Mouse (Mus musculus) erythroblast, adult 5-6 weeks (primary cell): ENCODE results near the gene Rhod. TPM values are rescaled to one million over a fixed set of nuclear protein-coding genes. Genes with fewer than 3 reads are reported as not detected.

Experiments
- ATAC-seq: replicated peaks from 2 replicates; pipeline ENCODE4 v1.8.0; 2016; ENCODE audit warnings: moderate number of reproducible peaks, mild to moderate bottlenecking, moderate TSS enrichment, inconsistent platforms; ENCODE audit not compliant: poor library complexity, low FRiP score, severe bottlenecking
- total RNA-seq, 2 experiments: library from RNA; stranded (forward) in 1 of 2; stranded (reverse) in 1 of 2; fragments of 150-400 nt in 1 of 2; fragments of 200-764, 138-1000 nt in 1 of 2; gene quantifications; 2 replicates each; pipeline versions ENCODE4 v1.2.3 to v1.2.4; 2015 to 2017; ENCODE audit warnings: low replicate concordance in 2 of 2

Rhod gene
- total RNA-seq, 2 experiments from 2014 or later = not detected

GRCm38 (mm10) chr19:4451965-4452364 lies 12.7 kb upstream of the Rhod start:
- no peak for ATAC-seq

DNA sequence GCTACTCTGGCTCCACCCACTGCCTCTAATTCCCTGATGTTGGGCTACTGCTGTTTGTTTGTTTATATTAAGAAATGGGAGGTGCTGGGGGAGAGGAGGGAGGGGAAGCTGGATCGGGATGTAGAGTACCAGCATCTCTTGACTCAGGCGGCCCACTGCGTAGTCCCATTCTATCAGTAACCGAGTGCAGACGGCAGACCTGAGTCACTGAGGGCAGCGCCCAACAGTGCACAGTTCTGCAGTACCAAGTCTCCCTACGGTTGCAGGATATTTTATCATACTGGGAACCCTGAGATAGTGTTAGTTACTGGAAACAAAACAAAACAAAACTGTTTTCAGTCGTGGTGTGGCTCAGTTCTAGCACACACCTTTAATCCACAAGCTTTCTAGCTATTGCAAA lies 11.9 kb upstream of the Rhod start:
- no peak for ATAC-seq

- ATAC-seq = no peak
These were observed 11.4 kb upstream of the Rhod start for GRCm38 (mm10) chr19:4450666-4451065.

DNA sequence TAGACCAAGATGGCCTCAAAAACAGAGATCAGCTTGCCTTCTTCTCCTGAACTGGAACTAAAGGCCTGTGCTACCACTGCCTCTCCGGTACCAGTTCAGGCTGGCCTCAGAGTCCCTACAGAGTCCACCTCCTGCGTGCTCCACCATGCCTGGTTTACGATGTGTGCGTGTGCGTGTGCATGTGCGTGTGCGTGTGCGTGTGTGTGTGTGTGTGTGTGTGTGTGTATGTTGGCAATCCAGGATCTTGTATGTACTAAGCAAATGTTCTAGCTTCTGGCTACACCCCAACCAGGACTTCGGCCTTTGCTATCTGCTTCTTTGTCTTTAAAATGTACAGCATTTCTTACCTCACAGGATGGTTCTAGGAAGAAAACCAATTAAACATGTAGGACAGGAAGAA lies 10.0 kb upstream of the Rhod start:
- ATAC-seq = no peak

- ATAC-seq = no peak
These were observed 8.2 kb upstream of the Rhod start for GRCm38 (mm10) chr19:4447445-4447844.

DNA sequence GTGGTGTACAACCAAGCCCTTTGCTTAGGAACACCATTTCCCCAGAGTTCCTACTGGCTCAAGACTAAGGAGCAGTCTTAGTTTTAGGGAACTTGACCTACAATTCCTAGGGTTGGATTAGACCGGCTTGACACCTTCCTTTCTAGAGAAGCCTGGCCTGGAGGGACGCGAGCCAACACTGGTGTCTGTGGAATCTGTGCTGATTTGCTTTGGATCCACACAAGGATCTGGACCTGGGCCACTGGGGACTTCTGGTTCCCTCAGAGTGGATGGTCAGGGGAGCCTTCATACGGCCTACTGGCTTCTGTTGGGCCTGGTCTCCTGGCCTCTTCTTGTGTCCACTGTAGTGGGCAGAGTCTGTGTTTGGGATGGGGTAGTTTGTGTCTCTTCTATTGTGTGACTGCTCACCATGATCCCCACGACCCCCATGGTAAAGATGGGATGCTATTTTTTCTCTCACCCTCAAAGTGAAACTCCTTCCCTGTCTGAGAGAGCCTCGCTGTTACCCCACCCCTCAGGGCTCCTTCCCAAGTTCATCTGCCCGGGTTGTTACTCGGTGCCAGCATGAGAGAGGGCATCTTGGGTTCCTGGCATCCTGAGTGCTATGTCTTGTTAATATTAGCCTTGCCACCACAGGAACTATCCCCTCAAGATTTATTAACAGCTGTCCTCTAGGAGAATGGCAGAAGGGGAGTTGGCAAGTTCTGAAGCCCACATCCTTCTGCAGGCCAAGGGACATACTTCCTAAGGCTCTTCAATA lies 7.6 kb upstream of the Rhod start:
- ATAC-seq = no peak

- peak; percentile 63 for ATAC-seq
These were observed 3.2 kb upstream of the Rhod start for GRCm38 (mm10) chr19:4442408-4442807.

DNA sequence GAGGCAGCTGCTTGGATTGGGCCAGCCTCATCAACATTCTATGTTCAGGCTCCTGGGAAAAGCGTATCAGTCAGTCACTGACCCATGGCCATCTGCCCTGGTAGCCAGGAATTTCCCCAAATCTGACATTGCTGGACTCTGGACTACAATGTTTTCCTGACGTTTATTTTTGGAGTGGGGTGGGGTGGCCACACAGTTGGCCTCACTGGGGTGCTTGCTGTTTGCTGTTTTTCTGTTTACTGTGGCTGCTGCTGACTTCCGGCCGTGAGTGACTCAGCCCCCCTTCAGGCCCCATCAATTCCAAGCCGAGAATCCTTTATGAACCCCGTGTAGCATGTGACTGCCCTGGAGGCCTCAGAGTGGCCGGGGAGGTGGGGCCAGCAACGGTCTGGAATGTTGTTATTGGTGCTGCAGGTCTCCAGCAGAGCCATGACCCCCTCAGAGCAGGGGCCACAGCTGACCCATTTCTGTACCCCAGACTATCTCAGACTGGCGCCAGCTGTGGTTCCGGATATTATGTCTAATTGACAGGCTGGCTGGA lies 2.5 kb upstream of the Rhod start:
- ATAC-seq = peak; percentile 22; the same call in 1 of the 2 replicates

DNA sequence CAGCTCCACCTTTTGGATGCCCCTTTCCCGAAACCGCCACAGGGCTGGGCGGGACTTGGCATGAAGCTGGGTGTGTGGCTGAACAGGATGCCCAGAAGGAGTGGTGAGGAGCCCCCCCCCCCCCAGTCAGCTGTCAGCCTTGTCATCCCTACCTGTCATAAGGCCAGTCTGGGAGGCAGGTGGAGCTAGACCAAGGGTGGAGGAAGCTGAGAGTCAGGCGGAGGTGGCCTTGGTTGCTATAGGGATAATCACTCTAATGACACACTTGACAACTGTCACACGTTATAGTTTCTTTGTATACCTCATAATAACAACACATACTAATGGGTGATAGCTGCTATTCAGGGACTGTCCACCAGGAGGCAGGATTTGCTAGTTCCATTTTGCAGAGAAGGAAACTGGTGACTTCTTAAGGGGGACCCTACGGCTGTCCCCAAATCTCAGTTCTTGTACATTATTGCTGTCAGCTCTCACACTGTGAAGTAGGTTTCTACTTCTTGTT lies 1.9 kb upstream of the Rhod start:
- ATAC-seq = peak; percentile 56

- ATAC-seq = no peak
These were observed 990 bp upstream of the Rhod start for GRCm38 (mm10) chr19:4440222-4440621.

DNA sequence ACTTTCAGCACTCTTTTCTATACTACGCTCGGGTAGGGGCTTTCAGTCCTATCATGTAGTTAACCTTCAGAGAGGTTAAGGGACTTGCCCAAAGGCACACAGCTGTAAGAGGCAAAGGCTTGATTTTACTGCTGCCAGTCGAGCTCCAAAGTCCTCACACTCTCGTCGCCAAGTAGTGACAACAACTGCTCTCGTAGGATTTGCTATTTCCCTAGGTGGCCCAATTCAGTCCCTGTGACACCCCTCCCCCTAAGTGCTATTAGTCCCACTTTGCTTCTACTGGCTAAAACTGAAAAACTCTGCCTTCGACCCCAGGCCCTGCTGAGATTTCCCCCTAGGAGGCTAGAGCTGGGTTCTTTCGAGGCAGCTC lies 456 bp downstream of the Rhod start:
- no peak for ATAC-seq

DNA sequence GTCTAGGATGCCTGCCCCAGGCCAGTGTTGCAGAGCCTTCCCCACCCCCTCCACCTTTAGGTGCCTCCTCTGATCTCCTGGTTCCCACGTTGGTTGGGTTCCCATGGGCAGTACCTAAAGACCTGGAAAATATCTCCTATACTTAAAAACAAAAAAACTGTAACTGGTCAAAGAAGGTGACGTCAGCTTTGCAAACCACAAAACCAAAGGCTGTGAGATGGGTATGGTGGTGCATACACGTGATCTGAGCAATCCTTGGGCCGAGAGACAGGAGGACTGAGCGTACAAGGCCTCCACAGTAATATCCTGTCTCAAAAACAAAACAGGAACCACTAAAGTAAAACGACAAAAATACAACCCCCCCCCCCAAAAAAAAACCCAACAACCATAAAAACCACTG lies 1.3 kb downstream of the Rhod start:
- no peak for ATAC-seq

GRCm38 (mm10) chr19:4436254-4436653 lies 3.0 kb downstream of the Rhod start:
- no peak for ATAC-seq

GRCm38 (mm10) chr19:4434999-4435398 lies 4.2 kb downstream of the Rhod start:
- ATAC-seq = no peak

- no peak for ATAC-seq
These were observed 5.5 kb downstream of the Rhod start for GRCm38 (mm10) chr19:4433756-4434155.

GRCm38 (mm10) chr19:4430091-4430620 lies 9.1 kb downstream of the Rhod start:
- ATAC-seq = no peak

DNA sequence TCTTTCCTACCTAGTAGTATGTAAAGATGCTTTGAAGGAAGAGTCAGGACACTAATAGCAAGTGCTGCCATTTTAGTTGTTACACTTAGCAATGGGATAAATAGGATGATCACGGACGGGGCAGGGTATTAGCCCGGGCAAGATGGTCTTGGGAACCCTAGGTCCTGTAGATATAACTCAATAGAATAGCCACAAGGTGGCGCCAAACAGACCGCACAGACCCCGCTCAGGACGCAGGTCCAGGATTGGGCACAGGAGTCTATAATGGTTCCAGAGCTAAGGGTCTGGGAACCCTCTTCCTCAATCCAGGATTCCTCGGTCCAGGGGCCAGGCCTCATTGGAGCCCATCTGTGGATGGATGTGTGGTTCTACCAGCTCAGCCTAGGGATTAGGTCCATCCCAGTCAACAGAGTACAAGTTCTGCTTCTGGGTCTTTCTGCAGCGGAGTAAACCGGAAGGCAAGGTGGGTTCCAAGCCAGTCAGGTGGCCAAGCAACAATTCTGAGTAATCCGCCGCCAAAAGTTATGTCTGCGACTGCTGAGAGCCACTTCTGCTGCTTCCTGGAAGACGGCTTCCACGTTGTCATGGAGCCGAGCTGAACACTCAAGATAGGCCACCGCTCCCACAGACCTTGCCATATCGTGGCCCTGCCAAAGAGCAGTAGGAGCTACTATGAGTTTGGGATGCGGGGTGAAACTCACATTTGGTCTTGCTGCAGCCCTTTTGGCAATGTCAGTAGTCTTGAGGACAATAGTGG lies 13.4 kb downstream of the Rhod start:
- ATAC-seq = peak; percentile 80

GRCm38 (mm10) chr19:4423021-4423420 lies 16.2 kb downstream of the Rhod start:
- no peak for ATAC-seq

GRCm38 (mm10) chr19:4422581-4422980 lies 16.7 kb downstream of the Rhod start:
- no peak for ATAC-seq

DNA sequence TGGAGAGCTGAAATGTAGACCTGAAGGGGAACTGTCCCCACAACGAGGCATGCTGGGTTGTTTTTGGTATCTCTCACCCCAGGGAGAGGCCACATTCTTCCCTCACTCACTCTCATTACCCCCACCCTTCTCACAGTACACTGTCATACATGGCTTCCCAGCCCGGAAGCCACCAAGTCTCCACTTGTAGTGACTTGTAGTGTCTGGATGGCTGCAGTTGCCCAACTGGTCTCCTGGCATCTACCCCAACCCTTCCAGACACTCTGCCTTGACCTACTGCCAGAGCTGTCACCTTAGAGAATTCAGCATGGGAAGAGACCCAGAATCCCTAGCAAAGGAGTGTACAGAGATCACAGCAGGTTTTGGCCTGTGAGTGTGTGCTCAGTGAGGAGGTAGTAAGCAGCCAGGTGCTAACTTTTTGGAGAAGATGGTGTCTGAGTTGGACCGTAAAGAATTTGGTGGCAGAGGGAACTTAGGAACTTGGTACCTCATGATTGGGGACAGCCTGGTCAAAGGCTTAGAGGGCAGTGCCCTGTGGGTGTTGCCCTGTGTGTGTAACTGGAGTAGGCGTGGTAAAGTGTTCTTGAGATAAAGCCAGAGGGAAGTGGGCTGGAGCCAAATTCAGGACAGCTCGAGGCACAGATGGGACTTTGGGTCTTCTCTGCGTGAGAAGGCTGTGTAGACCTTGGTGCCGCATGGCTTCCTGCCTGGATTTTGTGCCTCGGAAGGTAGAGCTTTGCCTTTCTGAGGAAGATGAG lies 18.9 kb downstream of the Rhod start:
- 0 out of 2 replicates have a peak, but pooled peaks have one; percentile 40 for ATAC-seq
